Mouse (Mus musculus) ES-E14 (cell line): ENCODE measurements around the gene Gpr84. TPM values are rescaled to one million over a fixed set of nuclear protein-coding genes. Genes with fewer than 3 reads are reported as not detected.

ENCODE experiments used
- DNase-seq: peaks from one replicate; pipeline ENCODE4 v3.0.0-alpha.2; 2013; ENCODE audit warnings: low read depth, low spot score
- H3K27ac ChIP-seq: 2 replicates; pipeline ENCODE4 v1.5.1; 2012; ENCODE audit warnings: low read depth, mild to moderate bottlenecking, low read length, moderate library complexity, mixed read lengths; ENCODE audit not compliant: poor library complexity, insufficient read depth, severe bottlenecking
- H3K36me3 ChIP-seq: 2 replicates; pipeline ENCODE4 v1.6.1; 2012; ENCODE audit warnings: mild to moderate bottlenecking, low read length, moderate library complexity, mixed read lengths; ENCODE audit not compliant: control insufficient read depth, poor library complexity, insufficient read depth, severe bottlenecking
- H3K4me1 ChIP-seq, 2 experiments: fragments of 150-350 bp in 1 of 2; sonication (generic) in 1 of 2; 2 replicates each; pipeline ENCODE4 v1.6.1; 2012; ENCODE audit warnings: low read length in 2 of 2, mild to moderate bottlenecking in 1 of 2, mixed read lengths in 1 of 2; ENCODE audit not compliant: control insufficient read depth in 2 of 2, insufficient read depth in 2 of 2, poor library complexity in 1 of 2
- H3K4me3 ChIP-seq, 2 experiments: fragments of 150-350 bp in 1 of 2; sonication (generic) in 1 of 2; 2 replicates each; pipeline ENCODE4 v1.5.1; 2012; ENCODE audit warnings: low read length in 2 of 2, low read depth in 1 of 2, mild to moderate bottlenecking in 1 of 2, mixed read lengths in 1 of 2; ENCODE audit not compliant: insufficient read depth in 1 of 2, poor library complexity in 1 of 2, severe bottlenecking in 1 of 2
- H3K9ac ChIP-seq: 2 replicates; pipeline ENCODE4 v1.6.1; 2012; ENCODE audit warnings: low read depth, mild to moderate bottlenecking, low read length, mixed read lengths; ENCODE audit not compliant: poor library complexity, insufficient read depth, severe bottlenecking
- H3K9me3 ChIP-seq: fragments of 150-350 bp; sonication (generic); 2 replicates; pipeline ENCODE4 v1.6.1; 2012; ENCODE audit warnings: low read depth, mild to moderate bottlenecking, low read length; ENCODE audit not compliant: control insufficient read depth, insufficient read depth
- CHD2 ChIP-seq: IDR thresholded peaks from 2 replicates; pipeline ENCODE4 v1.6.1; 2014; ENCODE audit warnings: mild to moderate bottlenecking, low read depth, low read length, inconsistent platforms
- HCFC1 ChIP-seq: IDR thresholded peaks from 2 replicates; pipeline ENCODE4 v1.6.1; 2012; ENCODE audit warnings: low read length, inconsistent platforms, borderline replicate concordance; ENCODE audit not compliant: insufficient read depth
- MAFK ChIP-seq: IDR thresholded peaks from 2 replicates; pipeline ENCODE4 v1.6.1; 2014; ENCODE audit warnings: mild to moderate bottlenecking, low read depth, low read length, inconsistent platforms; ENCODE audit not compliant: insufficient read depth
- ZC3H11A ChIP-seq: IDR thresholded peaks from 2 replicates; pipeline ENCODE4 v1.6.1; 2012; ENCODE audit warnings: low read depth, mild to moderate bottlenecking, inconsistent platforms, low read length, borderline replicate concordance
- ZNF384 ChIP-seq: IDR thresholded peaks from 2 replicates; pipeline ENCODE4 v1.6.1; 2012; ENCODE audit warnings: low read depth, low read length, inconsistent platforms
- in situ Hi-C, 2 experiments: fragments of 600-800 bp; cut with MboI; formaldehyde crosslinking; loops; one replicate each; pipeline ENCODE4 v1.15.1; 2025; ENCODE audit warnings: low sequenced_read_pairs in 2 of 2, inconsistent platforms in 1 of 2; ENCODE audit not compliant: unreplicated experiment in 2 of 2
- total RNA-seq: library from RNA; depleted of rRNA; stranded (reverse); fragments of 300-350 nt; gene quantifications from 2 replicates; pipeline ENCODE4 v1.2.3, GENCODE M21; 2012; rRNA removed

Gene Gpr84
- 0.40 and 0.48 TPM in 2 replicates for total RNA-seq

DNA sequence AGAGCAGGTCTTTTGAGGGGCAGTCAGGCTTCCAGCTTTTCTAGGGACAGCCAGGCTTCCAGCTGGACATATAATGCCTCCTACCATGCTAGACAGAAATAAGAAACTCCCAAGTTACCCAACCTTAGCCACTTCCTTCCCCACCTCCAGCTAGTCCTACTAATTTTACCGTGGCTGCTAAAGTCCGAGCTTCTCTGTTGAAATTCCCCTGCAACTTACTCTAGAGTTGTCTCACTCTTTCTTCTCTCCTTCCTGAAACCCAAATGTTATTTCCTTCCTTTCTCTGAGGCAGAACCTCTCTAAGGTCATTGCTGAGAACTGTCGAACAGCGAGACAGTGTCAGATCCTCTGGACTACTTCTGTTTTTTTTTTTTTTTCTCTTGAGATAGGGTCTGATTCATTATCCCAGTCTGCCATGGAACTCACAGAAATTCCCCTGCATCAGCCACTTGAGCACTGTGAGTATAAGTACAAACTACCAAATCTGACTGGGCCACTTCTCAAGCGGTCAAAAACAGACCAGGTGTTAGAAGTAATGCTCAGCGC is at the start of gene Gpr84:
Gpr84 (minus strand) TSS at position 248 of the 546 bp plus-strand sequence.
- Histone ChIP-seq H3K4me1 (peaks cover 3 to 7% of the 10 kb centered on the region in 2 experiments; a peak in 3 of 4 replicates), H3K36me3 (peaks cover 4% of the 10 kb centered on the region), H3K4me3 (no peak within 1 kb of the TSS), H3K9ac (no peak within 1 kb of the TSS), H3K27ac (no peak within 1 kb of the TSS), H3K9me3 (no peaks in the 10 kb centered on the region)
- TF ChIP-seq ZC3H11A (no peak), ZNF384 (no peak), MAFK (no peak), HCFC1 (no peak), CHD2 (no peak)
- no peak for DNase-seq
- in situ Hi-C loops, result loop anchor here (10.0 to 25.0 kb wide), 2 partner anchors 126 to 323 kb away; partner anchors contain the start of genes Hoxc6 (in 1 of the 2), Hoxc8 (in 1 of the 2) and Hoxc9 (in 1 of the 2)

DNA sequence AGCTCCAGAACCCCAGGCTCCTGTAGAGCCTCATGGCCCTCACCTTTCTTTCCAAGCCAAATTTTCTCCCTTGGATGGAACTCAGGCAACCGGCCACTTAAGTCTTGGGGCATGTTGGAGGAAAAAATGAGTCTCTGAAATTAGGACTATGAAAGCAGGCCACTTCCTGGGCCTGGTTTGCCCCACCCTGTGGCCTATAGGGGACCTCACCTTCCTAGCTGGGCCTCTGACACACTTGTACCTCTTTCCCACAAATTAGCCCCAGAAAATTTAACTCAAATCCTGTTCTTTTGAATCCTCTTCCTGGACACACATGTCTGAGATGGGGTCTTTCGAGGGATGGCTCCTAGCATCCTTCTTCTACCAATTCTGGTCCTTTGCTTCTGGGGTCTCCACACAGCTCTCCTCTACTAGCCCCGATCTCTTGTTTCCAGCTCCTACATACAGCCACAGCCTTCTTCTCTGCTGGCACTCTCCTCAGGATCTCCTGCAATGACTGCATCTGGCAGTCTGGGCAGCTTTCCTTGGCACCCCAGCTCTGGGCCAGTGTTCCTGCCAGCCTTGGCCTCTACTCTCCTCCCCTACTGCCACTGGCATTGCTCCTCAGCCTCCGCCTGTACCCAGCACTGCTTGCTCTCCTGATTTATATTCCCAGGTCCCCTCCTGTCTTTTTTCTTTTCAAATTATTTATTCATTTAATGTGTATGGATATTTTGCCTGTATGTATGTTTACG is 49.6 kb upstream of the Gpr84 start:
- H3K4me1 ChIP-seq, result peaks cover 13 to 14% of the 10 kb centered on the region in 2 experiments
- H3K9me3 ChIP-seq, result no peaks in the 10 kb centered on the region
- H3K4me3 ChIP-seq, result no peak overlapping the region
- H3K27ac ChIP-seq, result no peak overlapping the region
- DNase-seq, result no peak
- peaks cover 15% of the 10 kb centered on the region for H3K36me3 ChIP-seq
- no peak overlapping the region for H3K9ac ChIP-seq
- TF ChIP-seq HCFC1 (no peak), MAFK (no peak), ZC3H11A (no peak)
- in situ Hi-C loops, result no loop called here

DNA sequence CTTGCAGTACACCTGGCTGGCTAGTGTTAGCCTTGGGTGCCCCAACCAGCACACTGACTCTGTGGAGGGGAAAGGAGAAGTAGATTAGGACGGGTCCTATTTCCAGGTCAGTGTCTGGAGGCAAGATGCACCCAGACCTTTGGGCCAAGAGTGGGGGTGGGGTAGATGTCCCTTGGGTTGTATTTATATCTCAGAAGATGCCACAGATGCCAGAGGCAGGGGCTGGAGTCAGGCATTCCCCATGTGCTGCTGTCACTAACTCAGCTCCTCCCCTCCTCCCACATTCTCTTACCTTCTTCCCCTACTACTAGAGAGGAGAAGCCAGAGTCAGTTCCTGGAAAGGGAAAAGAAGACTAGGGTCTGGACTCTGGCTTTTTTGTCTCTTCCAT is 48.7 kb upstream of the Gpr84 start:
- Histone ChIP-seq H3K4me1 (peaks cover 11 to 12% of the 10 kb centered on the region in 2 experiments), H3K4me3 (no peak overlapping the region), H3K27ac (no peak overlapping the region), H3K9ac (no peak overlapping the region), H3K36me3 (peaks cover 22% of the 10 kb centered on the region), H3K9me3 (no peaks in the 10 kb centered on the region)
- DNase-seq, result no peak
- in situ Hi-C loops, result no loop called here
- TF ChIP-seq HCFC1 (no peak), CHD2 (no peak), MAFK (no peak), ZC3H11A (no peak), ZNF384 (no peak)

DNA sequence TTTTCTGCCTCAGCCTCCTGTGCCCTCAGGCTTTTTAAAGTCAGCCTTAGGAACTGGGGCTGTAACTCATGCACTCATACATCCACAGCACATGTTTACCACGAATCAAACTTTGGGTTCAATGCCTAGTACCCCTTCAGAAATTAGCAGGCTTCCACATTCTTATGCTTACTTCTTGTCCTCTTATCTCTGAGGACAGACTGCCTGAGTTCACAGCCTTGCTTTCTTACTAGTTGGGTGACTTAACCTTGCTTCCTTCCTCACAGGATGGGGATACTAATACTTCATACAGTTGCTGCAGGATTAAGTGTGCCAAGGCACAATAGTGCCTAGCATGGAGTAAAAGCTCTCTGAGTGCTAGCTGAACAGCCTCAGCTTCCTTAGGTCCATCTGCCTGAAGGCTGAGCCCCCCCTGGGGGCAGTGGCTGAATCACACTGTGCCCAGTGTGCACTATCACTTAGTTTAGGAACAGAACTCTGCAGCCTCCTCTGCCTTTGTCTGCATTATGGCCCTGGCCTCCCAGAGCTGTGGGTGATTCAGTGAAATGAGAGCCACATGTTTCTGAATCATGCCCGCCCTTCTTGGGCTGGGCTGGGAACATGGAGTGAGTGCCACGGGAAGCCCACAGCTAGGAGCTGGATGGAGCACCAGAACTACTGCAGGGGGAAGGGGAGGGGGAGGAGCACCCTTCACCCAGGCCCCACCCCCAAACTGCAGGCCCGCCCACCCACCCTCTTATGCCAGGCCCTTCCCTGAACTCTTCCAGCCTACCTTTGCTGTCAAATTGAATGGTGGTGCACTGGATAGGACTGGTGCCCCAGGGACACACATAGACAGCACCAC is 48.1 kb upstream of the Gpr84 start:
- TF ChIP-seq ZNF384 (no peak), CHD2 (no peak), MAFK (no peak)
- Histone ChIP-seq H3K27ac (no peak overlapping the region), H3K4me3 (no peak overlapping the region), H3K4me1 (peaks cover 7 to 12% of the 10 kb centered on the region in 2 experiments), H3K9me3 (no peaks in the 10 kb centered on the region), H3K36me3 (peaks cover 28% of the 10 kb centered on the region), H3K9ac (no peak overlapping the region)
- in situ Hi-C loops, result no loop called here
- no peak for DNase-seq
